Mouse (Mus musculus) forebrain, embryonic 14.5 days (tissue): Measurements from ENCODE around the gene Aldh6a1. TPM values are rescaled to one million over a fixed set of nuclear protein-coding genes. Genes with fewer than 3 reads are reported as not detected.

ENCODE experiments used
- polyA plus RNA-seq: library from polyadenylated mRNA; unstranded; fragments of >200 nt; fragmentation: Nextera tagmentation; extraction: Ambion mirVana; gene quantifications from 2 replicates; pipeline ENCODE4 v1.2.1, GENCODE M21; 2014

The Aldh6a1 gene
- polyA plus RNA-seq, 1 experiment from 2014 or later: 35.2 TPM

Other genes starting within 250 kb of the Aldh6a1 start
- gene Elmsan1, start 232.1 kb downstream of the Aldh6a1 start, polyA plus RNA-seq: 3.2 and 3.4 TPM in 2 replicates
- gene Ptgr2, start 165.8 kb downstream of the Aldh6a1 start, polyA plus RNA-seq: 13.0 and 14.2 TPM in 2 replicates
- 89.6 and 104 TPM in 2 replicates for gene Zfp410, start 134.2 kb downstream of the Aldh6a1 start, polyA plus RNA-seq
- 48.6 and 57.6 TPM in 2 replicates for gene Coq6, start 89.3 kb downstream of the Aldh6a1 start, polyA plus RNA-seq
- gene Fam161b, start 89.2 kb downstream of the Aldh6a1 start, polyA plus RNA-seq: 8.5 and 12.8 TPM in 2 replicates
- 8.0 and 8.5 TPM in 2 replicates for gene Entpd5, start 42.0 kb downstream of the Aldh6a1 start, polyA plus RNA-seq
- gene Bbof1, start 41.9 kb downstream of the Aldh6a1 start, polyA plus RNA-seq: 0.94 and 3.3 TPM in 2 replicates
- 27.6 and 30.4 TPM in 2 replicates for gene Rnf113a2, start 33.8 kb downstream of the Aldh6a1 start, polyA plus RNA-seq
- 41.2 and 46.1 TPM in 2 replicates for gene Lin52, start 418 bp upstream of the Aldh6a1 start, polyA plus RNA-seq
- 0.09 TPM in 1 of 2 replicates, not detected in the other for gene Vsx2, start 118.8 kb upstream of the Aldh6a1 start, polyA plus RNA-seq
- gene Abcd4, start 166.4 kb upstream of the Aldh6a1 start, polyA plus RNA-seq: 5.2 and 8.3 TPM in 2 replicates
- gene Vrtn, start 190.0 kb upstream of the Aldh6a1 start, polyA plus RNA-seq: not detected in 2 replicates
- gene Syndig1l, start 247.8 kb upstream of the Aldh6a1 start, polyA plus RNA-seq: 2.6 and 3.3 TPM in 2 replicates